Mouse (Mus musculus): Measurements from ENCODE around the gene Olfr1291-ps1. TPM values are rescaled to one million over a fixed set of nuclear protein-coding genes. Genes with fewer than 3 reads are reported as not detected.

Olfr1291-ps1 gene
- polyA plus RNA-seq, 1 experiment from 2014 or later = not detected

Other genes with a start within 250 kb of the Olfr1291-ps1 start
- gene Olfr1276, start 242.7 kb upstream of the Olfr1291-ps1 start, polyA plus RNA-seq (2015; fragmentation: Nextera tagmentation; extraction: Ambion mirVana) = not detected in 2 replicates
- not detected in 2 replicates for gene Olfr1277, start 223.1 kb upstream of the Olfr1291-ps1 start, polyA plus RNA-seq (2015; fragmentation: Nextera tagmentation; extraction: Ambion mirVana)
- gene Olfr1278, start 207.0 kb upstream of the Olfr1291-ps1 start, polyA plus RNA-seq (2015; fragmentation: Nextera tagmentation; extraction: Ambion mirVana) = not detected in 2 replicates
- gene Olfr1279, start 196.5 kb upstream of the Olfr1291-ps1 start, polyA plus RNA-seq (2015; fragmentation: Nextera tagmentation; extraction: Ambion mirVana) = not detected in 2 replicates
- gene Olfr1280, start 183.2 kb upstream of the Olfr1291-ps1 start, polyA plus RNA-seq (2015; fragmentation: Nextera tagmentation; extraction: Ambion mirVana) = not detected in 2 replicates
- not detected in 2 replicates for gene Olfr1281, start 170.7 kb upstream of the Olfr1291-ps1 start, polyA plus RNA-seq (2015; fragmentation: Nextera tagmentation; extraction: Ambion mirVana)
- not detected in 2 replicates for gene Olfr1282, start 161.1 kb upstream of the Olfr1291-ps1 start, polyA plus RNA-seq (2015; fragmentation: Nextera tagmentation; extraction: Ambion mirVana)
- not detected in 2 replicates for gene Olfr1283, start 130.4 kb upstream of the Olfr1291-ps1 start, polyA plus RNA-seq (2015; fragmentation: Nextera tagmentation; extraction: Ambion mirVana)
- not detected in 2 replicates for gene Olfr1284, start 121.7 kb upstream of the Olfr1291-ps1 start, polyA plus RNA-seq (2015; fragmentation: Nextera tagmentation; extraction: Ambion mirVana)
- not detected in 2 replicates for gene Olfr1286, start 74.1 kb upstream of the Olfr1291-ps1 start, polyA plus RNA-seq (2015; fragmentation: Nextera tagmentation; extraction: Ambion mirVana)
- gene Olfr1287, start 48.0 kb upstream of the Olfr1291-ps1 start, polyA plus RNA-seq (2015; fragmentation: Nextera tagmentation; extraction: Ambion mirVana) = not detected in 2 replicates
- gene Olfr1288, start 23.1 kb upstream of the Olfr1291-ps1 start, polyA plus RNA-seq (2015; fragmentation: Nextera tagmentation; extraction: Ambion mirVana) = not detected in 2 replicates
- not detected in 2 replicates for gene Olfr1289, start 16.4 kb upstream of the Olfr1291-ps1 start, polyA plus RNA-seq (2015; fragmentation: Nextera tagmentation; extraction: Ambion mirVana)
- not detected in 2 replicates for gene Olfr1290, start 3.4 kb upstream of the Olfr1291-ps1 start, polyA plus RNA-seq (2015; fragmentation: Nextera tagmentation; extraction: Ambion mirVana)
- gene Olfr1293-ps, start 28.0 kb downstream of the Olfr1291-ps1 start, polyA plus RNA-seq (2015; fragmentation: Nextera tagmentation; extraction: Ambion mirVana) = not detected in 2 replicates
- not detected in 2 replicates for gene Olfr1294, start 43.1 kb downstream of the Olfr1291-ps1 start, polyA plus RNA-seq (2015; fragmentation: Nextera tagmentation; extraction: Ambion mirVana)
- gene Olfr1295, start 72.5 kb downstream of the Olfr1291-ps1 start, polyA plus RNA-seq (2015; fragmentation: Nextera tagmentation; extraction: Ambion mirVana) = not detected in 2 replicates
- not detected in 2 replicates for gene Olfr1297, start 129.3 kb downstream of the Olfr1291-ps1 start, polyA plus RNA-seq (2015; fragmentation: Nextera tagmentation; extraction: Ambion mirVana)
- not detected in 2 replicates for gene Olfr1298, start 152.0 kb downstream of the Olfr1291-ps1 start, polyA plus RNA-seq (2015; fragmentation: Nextera tagmentation; extraction: Ambion mirVana)
- gene Olfr1299, start 164.2 kb downstream of the Olfr1291-ps1 start, polyA plus RNA-seq (2015; fragmentation: Nextera tagmentation; extraction: Ambion mirVana) = not detected in 2 replicates